Mouse (Mus musculus): ENCODE measurements around the gene Tspan13. TPM values are rescaled to one million over a fixed set of nuclear protein-coding genes. Genes with fewer than 3 reads are reported as not detected.

Gene Tspan13
- polyA plus RNA-seq, 1 experiment, result 294 TPM

DNA sequence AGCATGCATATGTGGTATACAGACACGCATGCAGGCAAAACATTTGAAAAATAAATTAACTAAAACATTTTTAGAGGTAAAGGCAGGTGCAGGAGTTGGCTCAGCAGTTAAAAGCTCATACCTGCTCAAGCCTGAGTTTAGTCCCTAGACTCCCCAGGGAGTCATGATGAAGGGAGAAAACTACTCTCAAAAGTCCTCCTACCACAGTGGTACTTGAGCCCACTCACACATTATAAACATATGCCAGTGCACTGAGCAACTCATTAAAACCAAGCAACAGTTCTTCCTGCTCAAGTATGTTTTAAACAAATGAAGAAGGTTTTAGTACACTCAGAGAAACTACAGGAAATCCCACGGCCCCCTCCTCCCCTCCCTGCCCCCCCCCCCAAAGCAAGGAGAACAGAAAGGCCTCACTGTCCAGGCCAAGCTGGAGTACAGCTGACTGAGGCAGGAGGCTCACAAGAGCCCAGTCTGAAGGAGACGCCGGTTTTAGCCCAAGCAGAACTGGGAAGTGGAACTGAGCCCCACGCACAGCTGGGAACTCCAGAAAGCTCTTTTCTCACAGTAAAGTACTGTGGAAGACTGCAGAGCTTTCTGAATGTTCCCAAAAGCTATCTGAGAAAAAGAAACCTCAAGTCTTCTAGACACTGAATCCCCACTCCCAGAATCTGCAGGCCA, 13.2 kb downstream of the Tspan13 start:
- Histone ChIP-seq H3K4me1 (replicated peaks; ENCODE audit: control insufficient read depth, insufficient read depth, low read length) (peaks cover 16% of the 10 kb centered on the region), H3K36me3 (ENCODE audit: control insufficient read depth, insufficient read depth, low read length) (no peaks in the 10 kb centered on the region), H3K4me3 (ENCODE audit: control insufficient read depth, insufficient read depth, low read length) (no peak overlapping the region), H3K27me3 (ENCODE audit: control insufficient read depth, insufficient read depth, low read length) (no peaks in the 10 kb centered on the region), H3K27ac (ENCODE audit: control insufficient read depth, insufficient read depth, low read length) (peak overlapping the region; percentile 77; the same call in 1 of the 2 replicates)
- 26% methylated on average over 5 of the region's 5 CpGs for WGBS
- TF ChIP-seq CTCF (IDR thresholded peaks at IDR 0.05; ENCODE audit: borderline replicate concordance, control insufficient read depth, extremely low read depth, insufficient read depth, low read length, poor library complexity), result no peak
- no peak for TF ChIP-seq POLR2A (IDR thresholded peaks at IDR 0.05; ENCODE audit: control insufficient read depth, extremely low read depth, insufficient read depth, low read length, poor library complexity)
- DNase-seq, result no peak

DNA sequence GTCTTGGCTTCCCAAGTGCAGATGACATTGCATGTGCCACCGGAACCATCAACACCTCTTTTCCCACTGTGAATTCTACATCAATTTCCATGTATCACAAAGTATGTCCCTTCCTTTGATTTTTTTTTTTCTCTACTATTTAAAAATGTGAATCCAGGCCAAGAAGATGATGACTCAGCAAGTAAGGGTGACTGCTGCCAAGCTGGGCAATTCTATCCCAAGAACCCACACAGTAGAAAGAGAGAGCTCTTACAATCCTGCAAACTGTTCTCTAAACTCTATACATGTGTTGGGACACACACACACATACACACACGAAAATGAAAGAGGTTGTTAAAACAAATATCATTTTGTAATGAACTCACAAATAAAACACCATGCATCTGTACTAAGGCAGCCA, 15.1 kb downstream of the Tspan13 start:
- TF ChIP-seq POLR2A (IDR thresholded peaks at IDR 0.05; ENCODE audit: control insufficient read depth, extremely low read depth, insufficient read depth, low read length, poor library complexity) (no peak), CTCF (IDR thresholded peaks at IDR 0.05; ENCODE audit: borderline replicate concordance, control insufficient read depth, extremely low read depth, insufficient read depth, low read length, poor library complexity) (no peak)
- no peak for DNase-seq
- Histone ChIP-seq H3K27ac (ENCODE audit: control insufficient read depth, insufficient read depth, low read length) (no peak overlapping the region), H3K4me3 (ENCODE audit: control insufficient read depth, insufficient read depth, low read length) (no peak overlapping the region), H3K4me1 (replicated peaks; ENCODE audit: control insufficient read depth, insufficient read depth, low read length) (peaks cover 13% of the 10 kb centered on the region), H3K36me3 (ENCODE audit: control insufficient read depth, insufficient read depth, low read length) (no peaks in the 10 kb centered on the region), H3K27me3 (ENCODE audit: control insufficient read depth, insufficient read depth, low read length) (no peaks in the 10 kb centered on the region)
- 91% methylated on average over 2 of the region's 2 CpGs for WGBS

DNA sequence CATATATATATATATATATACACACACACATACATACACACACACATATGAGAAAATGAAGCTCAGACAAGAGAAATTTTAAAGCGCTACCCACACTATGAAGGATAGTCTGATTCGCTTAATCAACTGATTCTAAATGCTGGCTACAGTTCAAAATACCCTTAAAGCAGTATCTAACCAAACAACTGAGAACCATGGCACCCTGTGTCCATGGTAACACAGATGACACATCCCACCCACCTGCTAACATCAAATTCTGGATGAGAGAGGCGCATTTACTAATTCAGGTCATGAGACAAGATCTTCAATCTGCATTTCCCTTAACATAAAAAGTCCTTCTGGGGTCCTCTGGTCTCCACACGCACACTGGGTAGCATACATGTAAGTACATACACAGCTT, 16.2 kb downstream of the Tspan13 start:
- Histone ChIP-seq H3K27ac (ENCODE audit: control insufficient read depth, insufficient read depth, low read length) (no peak overlapping the region), H3K4me3 (ENCODE audit: control insufficient read depth, insufficient read depth, low read length) (no peak overlapping the region), H3K27me3 (ENCODE audit: control insufficient read depth, insufficient read depth, low read length) (no peaks in the 10 kb centered on the region), H3K4me1 (replicated peaks; ENCODE audit: control insufficient read depth, insufficient read depth, low read length) (peaks cover 13% of the 10 kb centered on the region), H3K36me3 (ENCODE audit: control insufficient read depth, insufficient read depth, low read length) (peaks cover 5% of the 10 kb centered on the region)
- TF ChIP-seq POLR2A (IDR thresholded peaks at IDR 0.05; ENCODE audit: control insufficient read depth, extremely low read depth, insufficient read depth, low read length, poor library complexity), result no peak
- TF ChIP-seq CTCF (IDR thresholded peaks at IDR 0.05; ENCODE audit: borderline replicate concordance, control insufficient read depth, extremely low read depth, insufficient read depth, low read length, poor library complexity), result no peak
- WGBS, result 82% methylated on average over 4 of the region's 4 CpGs
- no peak for DNase-seq

DNA sequence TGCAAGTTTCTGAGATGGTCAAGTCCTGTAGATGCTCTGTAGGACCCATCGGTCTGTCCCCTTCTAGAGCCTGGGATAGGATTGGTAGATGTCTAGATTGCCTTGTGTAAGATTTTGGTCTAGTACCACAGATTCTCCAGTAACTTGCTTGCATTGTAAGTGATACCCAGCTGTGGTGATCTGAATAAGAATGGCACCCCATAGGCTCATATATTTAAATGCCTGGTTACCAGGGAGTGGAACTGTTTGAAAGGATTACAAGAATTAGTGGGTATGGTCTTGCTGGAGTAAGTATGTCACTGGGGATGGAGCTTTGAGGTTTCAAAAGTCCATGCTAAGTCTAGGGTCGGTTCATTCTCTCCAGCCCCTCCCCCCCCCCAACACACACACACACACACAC, 21.6 kb downstream of the Tspan13 start:
- peaks cover 10% of the 10 kb centered on the region for H3K4me1 ChIP-seq (replicated peaks; ENCODE audit: control insufficient read depth, insufficient read depth, low read length)
- H3K27me3 ChIP-seq (ENCODE audit: control insufficient read depth, insufficient read depth, low read length), result no peaks in the 10 kb centered on the region
- no peak overlapping the region for H3K27ac ChIP-seq (ENCODE audit: control insufficient read depth, insufficient read depth, low read length)
- H3K36me3 ChIP-seq (ENCODE audit: control insufficient read depth, insufficient read depth, low read length), result peaks cover 22% of the 10 kb centered on the region
- no peak overlapping the region for H3K4me3 ChIP-seq (ENCODE audit: control insufficient read depth, insufficient read depth, low read length)
- WGBS, result 100% methylated on average over 1 of the region's 2 CpGs
- no peak for TF ChIP-seq POLR2A (IDR thresholded peaks at IDR 0.05; ENCODE audit: control insufficient read depth, extremely low read depth, insufficient read depth, low read length, poor library complexity)
- TF ChIP-seq CTCF (IDR thresholded peaks at IDR 0.05; ENCODE audit: borderline replicate concordance, control insufficient read depth, extremely low read depth, insufficient read depth, low read length, poor library complexity), result no peak
- no peak for DNase-seq

DNA sequence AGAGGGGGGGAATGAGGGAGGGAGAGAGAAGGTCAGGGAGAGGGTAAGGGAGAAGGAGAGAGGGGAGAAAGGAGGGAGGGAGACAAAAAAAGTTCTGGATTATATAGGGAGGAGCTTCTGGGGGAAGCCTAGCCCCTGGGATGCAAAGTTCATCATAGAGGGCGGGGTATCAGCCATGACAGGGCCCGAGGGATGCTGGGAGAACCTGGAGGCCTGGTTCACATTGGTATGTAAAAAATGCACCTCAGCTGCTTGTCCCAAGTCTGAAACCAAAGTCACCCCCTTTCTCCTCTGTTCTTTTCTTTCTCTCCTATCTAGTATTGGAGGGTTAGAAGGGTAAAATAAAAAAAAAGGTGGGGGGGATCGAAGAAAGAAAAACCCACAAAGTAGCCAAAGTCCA, 22.2 kb downstream of the Tspan13 start:
- Histone ChIP-seq H3K4me3 (ENCODE audit: control insufficient read depth, insufficient read depth, low read length) (no peak overlapping the region), H3K27me3 (ENCODE audit: control insufficient read depth, insufficient read depth, low read length) (no peaks in the 10 kb centered on the region), H3K4me1 (replicated peaks; ENCODE audit: control insufficient read depth, insufficient read depth, low read length) (peaks cover 7% of the 10 kb centered on the region), H3K36me3 (ENCODE audit: control insufficient read depth, insufficient read depth, low read length) (peaks cover 27% of the 10 kb centered on the region), H3K27ac (ENCODE audit: control insufficient read depth, insufficient read depth, low read length) (no peak overlapping the region)
- DNase-seq, result no peak
- 80% methylated on average over 3 of the region's 3 CpGs for WGBS
- no peak for TF ChIP-seq CTCF (IDR thresholded peaks at IDR 0.05; ENCODE audit: borderline replicate concordance, control insufficient read depth, extremely low read depth, insufficient read depth, low read length, poor library complexity)
- TF ChIP-seq POLR2A (IDR thresholded peaks at IDR 0.05; ENCODE audit: control insufficient read depth, extremely low read depth, insufficient read depth, low read length, poor library complexity), result no peak

DNA sequence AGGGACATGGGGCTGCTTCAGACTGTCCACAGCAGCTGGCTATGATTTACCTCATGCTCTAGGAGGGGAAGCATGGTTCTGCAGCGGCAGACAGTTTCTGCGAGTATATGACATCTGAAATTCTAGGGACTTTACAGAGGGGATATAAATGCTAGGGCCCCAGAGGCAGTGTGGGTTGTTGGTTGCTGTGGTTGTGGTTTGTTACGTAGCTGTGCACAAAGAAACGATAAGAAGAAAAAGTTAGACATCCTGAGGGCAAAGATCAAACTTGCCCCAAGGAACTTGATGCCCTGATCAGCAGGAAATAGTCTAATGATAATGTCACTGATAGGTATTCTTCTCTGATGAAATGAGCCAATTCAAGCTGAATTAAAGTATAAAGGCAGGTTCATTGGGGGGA, 22.7 kb downstream of the Tspan13 start:
- WGBS, result 6% methylated on average over 4 of the region's 4 CpGs
- H3K27me3 ChIP-seq (ENCODE audit: control insufficient read depth, insufficient read depth, low read length), result no peaks in the 10 kb centered on the region
- H3K4me3 ChIP-seq (ENCODE audit: control insufficient read depth, insufficient read depth, low read length), result no peak overlapping the region
- DNase-seq, result peak; percentile 19
- H3K27ac ChIP-seq (ENCODE audit: control insufficient read depth, insufficient read depth, low read length), result no peak overlapping the region
- H3K36me3 ChIP-seq (ENCODE audit: control insufficient read depth, insufficient read depth, low read length), result peaks cover 30% of the 10 kb centered on the region
- no peak for TF ChIP-seq POLR2A (IDR thresholded peaks at IDR 0.05; ENCODE audit: control insufficient read depth, extremely low read depth, insufficient read depth, low read length, poor library complexity)
- TF ChIP-seq CTCF (IDR thresholded peaks at IDR 0.05; ENCODE audit: borderline replicate concordance, control insufficient read depth, extremely low read depth, insufficient read depth, low read length, poor library complexity), result no peak
- H3K4me1 ChIP-seq (replicated peaks; ENCODE audit: control insufficient read depth, insufficient read depth, low read length), result peaks cover 7% of the 10 kb centered on the region

DNA sequence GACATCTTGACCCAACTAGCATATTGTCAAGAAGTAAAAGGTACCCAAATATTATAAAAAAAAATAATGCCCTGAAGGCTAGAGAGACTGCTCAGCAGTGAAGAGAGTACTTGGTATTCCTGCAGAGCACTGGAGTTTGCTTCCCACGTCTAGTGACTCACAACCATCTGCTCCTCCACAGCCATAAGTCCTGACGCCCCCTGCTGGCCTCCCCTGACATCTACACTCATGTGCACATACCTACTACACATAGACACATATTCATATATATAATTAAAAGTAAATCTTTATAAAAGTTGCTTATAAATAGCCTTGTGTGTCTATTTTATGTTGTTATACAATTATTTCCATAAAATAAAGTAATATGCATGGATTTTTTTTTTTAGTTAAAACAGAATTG, 24.5 kb downstream of the Tspan13 start:
- Histone ChIP-seq H3K4me3 (ENCODE audit: control insufficient read depth, insufficient read depth, low read length) (no peak overlapping the region), H3K36me3 (ENCODE audit: control insufficient read depth, insufficient read depth, low read length) (peaks cover 30% of the 10 kb centered on the region), H3K4me1 (replicated peaks; ENCODE audit: control insufficient read depth, insufficient read depth, low read length) (peaks cover 7% of the 10 kb centered on the region), H3K27me3 (ENCODE audit: control insufficient read depth, insufficient read depth, low read length) (no peaks in the 10 kb centered on the region), H3K27ac (ENCODE audit: control insufficient read depth, insufficient read depth, low read length) (no peak overlapping the region)
- TF ChIP-seq POLR2A (IDR thresholded peaks at IDR 0.05; ENCODE audit: control insufficient read depth, extremely low read depth, insufficient read depth, low read length, poor library complexity), result no peak
- TF ChIP-seq CTCF (IDR thresholded peaks at IDR 0.05; ENCODE audit: borderline replicate concordance, control insufficient read depth, extremely low read depth, insufficient read depth, low read length, poor library complexity), result no peak
- no peak for DNase-seq
- 91% methylated on average over 2 of the region's 2 CpGs for WGBS

Data from thymus, adult 2 months (tissue).